Mouse (Mus musculus) testis, postnatal 14 days (tissue): Measurements from ENCODE around the gene Vgll4.

Experiments used
- DNase-seq: peaks from one replicate; pipeline ENCODE4 v3.0.0; 2021; ENCODE audit warnings: low spot score

The Vgll4 gene

DNA sequence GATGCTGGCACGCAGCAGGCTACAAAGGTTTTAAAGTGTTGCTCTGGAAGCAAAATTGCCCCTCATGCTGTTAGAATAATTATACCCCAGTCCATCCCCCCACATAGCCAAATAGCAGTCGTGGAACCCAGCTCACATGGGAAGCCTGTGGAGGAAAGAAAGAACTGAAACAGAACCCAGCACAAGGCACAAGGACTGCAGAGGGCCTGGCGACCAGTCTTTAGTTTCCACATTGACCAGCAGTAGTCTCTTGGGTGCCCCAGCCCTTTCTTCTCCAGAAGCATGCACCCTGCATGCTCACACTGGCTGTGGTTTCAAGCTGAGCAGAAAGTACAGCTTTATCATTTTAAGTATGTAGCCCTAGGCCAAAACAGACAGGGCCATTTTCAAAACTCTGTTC is 127.7 kb downstream of the Vgll4 start:
- no peak for DNase-seq

DNA sequence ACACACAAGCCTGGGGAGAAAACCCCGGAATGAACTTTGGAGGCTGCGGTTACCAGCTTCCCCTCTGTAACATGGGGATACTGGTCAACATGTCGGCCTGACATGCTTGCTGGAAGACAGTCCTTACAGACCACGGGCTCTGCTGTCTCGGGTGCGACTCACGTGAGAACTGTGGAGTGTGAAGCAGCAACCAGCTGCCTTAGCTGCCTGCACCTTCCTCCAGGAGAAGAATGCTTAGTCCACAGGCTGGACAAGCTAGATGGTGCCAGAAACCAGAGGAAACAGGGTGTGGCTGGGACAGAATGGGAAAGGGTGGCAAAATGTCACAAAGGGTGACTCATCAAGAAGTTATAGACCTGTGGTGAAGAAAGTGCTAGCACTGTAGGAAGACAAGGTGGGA is 129.8 kb downstream of the Vgll4 start:
- DNase-seq: no peak

DNA sequence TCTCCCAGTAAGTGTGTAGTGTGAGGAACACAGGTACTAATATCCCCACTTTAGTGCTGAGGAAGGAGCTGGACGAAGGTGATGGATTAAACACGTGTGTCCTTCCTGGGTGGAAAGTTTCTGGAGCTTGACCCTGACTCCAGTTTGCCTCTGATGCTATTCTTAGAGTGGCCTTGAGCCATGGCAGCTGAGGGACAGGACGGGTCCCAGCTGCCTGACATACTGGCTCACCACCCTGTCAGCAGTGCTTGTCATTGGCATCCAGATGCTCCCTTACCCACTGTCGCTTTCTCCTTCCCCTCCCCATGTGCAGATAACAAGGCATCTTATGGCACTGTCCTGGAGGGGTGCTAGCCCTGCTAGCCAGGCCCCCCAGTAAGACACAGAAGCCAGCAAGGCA is 130.9 kb downstream of the Vgll4 start:
- no peak for DNase-seq

DNA sequence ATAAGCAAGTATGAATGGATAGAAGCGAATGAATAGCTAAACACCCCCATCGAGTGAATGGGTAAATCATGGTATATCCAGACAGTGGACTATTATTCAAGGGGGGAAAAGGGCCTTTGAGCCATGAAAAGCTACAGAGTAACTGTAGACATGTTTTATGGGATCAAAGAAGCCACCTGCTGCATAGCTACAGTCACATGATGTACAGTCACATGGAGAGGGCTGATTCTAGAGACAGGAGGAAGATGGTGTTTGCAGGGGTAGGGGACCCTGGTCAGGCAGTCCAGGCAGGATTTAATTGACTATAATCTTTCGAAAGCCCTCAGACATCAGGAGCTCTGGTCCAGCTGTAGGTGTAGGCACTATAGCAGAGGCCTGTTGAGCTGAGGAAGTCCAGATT is 133.4 kb downstream of the Vgll4 start:
- no peak for DNase-seq

DNA sequence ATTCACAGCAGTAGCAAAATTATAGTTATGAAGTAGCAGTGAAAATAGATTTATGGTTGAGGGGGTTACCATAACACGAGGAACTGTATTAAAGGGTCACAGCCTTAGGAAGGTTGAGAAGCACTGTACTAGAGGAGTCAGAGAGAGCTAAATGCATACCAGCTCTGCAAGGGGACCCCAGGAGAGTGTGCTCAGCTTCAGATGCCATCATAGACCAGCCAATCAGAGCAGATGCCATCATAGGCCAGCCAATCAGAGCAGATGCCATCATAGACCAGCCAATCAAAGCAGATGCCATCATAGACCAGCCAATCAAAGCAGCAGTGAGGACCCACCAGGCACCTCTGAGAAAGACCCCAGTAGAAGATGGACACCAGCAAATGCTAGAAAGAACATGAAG is 134.0 kb downstream of the Vgll4 start:
- no peak for DNase-seq

DNA sequence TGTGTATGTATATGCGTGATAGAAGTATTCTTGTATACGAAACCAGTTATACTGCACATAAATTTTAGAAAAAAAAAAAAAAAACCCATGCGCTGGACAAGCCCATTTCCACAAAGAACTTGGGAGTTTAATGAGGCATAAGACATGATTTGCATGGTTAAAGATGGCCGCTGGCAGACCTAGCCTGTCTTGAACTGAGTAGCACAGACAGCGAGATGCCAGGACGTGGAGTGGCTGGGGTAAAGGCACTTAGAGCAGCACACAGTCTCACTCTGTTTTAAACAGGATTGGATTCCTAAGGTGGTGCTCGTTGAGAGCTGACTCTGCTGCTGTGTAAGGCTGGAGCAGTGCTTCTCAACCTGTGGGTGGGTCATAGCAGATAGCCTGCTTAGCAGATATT is 134.4 kb downstream of the Vgll4 start:
- no peak for DNase-seq

DNA sequence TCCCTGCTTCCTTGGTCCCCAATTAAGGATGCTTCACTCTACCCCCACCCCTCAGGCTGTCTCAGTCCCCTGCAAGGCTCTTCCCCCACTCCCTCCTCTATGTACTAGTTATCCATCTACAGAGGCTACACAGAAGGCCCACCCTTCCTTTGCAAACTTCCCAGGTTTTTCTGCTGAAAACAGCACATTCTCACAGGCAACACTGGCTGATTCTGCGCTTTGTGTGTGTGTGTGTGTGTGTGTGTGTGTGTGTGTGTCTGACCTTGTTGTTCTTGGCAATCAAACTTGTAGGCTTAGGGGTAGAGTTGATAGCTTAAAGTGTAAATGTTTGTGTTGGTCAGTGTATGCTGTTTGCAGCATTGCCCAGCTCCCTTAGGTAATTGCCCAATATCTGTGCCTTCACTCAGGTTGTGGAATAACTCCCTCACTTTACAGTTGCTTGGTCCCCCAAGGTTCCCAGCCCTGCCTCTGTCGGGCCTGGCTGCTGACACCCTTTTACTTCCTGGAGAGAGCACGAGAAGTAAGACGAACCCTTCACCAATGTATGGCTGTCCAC is 135.9 kb downstream of the Vgll4 start:
- DNase-seq: no peak

DNA sequence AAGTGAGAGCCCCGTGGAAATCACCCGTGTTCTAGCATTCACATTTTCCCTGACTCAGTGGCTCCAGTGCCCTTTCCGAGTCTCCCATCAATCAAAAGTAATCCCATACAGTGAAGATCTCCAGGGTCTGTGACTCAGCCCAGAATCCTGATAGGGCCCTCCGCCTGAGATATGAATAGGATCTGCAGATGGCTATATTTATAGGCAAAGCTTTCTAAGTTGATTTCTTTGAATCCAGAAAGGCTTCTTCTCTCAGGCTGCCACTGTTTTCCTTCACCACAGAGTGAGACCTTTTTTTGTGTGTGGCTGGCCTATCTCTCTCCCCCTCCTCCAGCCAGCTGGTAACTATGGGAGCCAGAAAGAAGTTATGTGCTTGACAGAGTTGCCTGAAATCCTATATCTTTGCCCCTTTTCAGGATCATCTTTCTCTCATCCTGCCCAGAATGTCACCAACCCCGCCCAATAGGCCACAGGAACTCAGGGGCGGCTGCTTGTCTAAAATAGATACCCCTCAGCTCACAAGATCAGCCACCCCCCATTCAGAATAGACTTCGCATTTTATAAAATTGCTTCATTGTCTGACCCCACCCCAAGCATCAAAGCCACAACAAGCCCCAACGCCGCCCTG is 136.6 kb downstream of the Vgll4 start:
- DNase-seq: no peak

DNA sequence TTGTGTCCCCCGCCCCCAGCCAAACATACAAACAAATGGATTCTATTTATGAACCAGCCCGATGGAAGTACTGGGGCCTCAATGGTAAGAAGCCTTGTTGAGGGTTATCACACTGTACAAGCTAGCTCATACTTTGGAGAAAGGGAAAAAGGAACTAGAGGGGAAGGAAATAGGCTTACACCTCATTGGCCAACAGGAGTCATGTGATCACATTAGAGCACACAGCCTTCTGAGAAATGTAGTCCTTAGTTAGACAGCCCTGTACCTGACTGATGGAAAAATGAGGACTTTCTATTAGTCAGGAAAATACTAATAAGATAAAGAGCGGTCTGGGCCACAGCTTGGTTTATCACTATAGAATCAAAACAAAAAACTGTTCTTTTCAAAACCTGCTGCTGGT is 138.0 kb downstream of the Vgll4 start:
- no peak for DNase-seq

DNA sequence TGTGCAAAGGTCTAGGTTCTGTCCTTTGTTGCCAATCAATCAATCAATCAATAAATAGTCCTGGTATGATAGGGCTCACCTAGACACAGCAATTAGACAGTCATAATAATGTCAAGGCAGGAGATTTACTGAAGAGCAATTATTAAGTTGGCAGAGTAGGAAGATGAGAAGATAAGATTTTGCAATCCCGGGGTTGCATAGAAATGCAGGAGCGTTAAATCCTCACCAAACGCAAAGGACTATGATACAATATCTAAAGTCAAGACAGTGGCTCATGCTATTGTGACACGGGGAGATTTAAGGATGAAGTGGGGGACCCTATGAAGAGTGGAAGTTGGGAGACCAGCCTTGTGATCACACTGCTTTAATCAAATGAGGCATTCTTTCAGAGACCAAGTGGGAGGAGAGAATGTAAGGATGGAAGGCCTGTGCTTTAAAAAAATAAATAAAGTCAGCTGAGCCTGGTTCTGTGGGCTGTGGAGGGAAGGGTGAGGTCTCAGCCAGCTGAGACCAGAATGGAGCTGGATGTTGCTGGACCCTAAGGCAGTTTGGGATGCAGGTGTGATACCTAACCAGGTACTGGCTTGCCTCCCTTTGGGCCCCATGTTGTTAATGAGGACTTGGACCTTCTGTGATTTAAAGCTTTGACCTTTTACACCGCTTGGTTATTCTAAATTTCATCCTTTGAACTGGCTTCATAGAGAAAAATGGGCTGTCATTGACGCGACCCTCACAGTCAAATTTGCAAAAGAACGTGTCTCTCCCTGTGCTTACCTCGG is 139.9 kb downstream of the Vgll4 start:
- no peak for DNase-seq

DNA sequence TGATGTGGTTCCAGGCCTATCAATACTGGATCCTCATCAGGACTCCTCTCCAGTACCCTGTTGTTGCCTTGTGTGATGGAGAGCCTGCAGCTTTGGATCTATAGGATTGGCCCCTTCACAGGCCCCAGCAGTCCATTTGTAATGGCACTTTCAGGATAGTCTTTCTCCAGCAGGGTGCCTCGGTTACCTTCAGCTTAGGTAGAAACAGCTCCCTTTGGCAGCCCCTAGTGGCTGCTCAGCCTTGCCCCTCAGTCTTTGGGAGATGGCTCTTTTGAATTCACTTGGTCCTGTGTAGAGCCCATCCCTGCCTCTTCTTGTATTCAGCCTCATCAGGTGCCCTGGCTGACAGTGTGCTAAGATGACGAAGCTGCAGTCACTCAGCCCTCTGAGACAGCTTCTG is 142.9 kb downstream of the Vgll4 start:
- no peak for DNase-seq

DNA sequence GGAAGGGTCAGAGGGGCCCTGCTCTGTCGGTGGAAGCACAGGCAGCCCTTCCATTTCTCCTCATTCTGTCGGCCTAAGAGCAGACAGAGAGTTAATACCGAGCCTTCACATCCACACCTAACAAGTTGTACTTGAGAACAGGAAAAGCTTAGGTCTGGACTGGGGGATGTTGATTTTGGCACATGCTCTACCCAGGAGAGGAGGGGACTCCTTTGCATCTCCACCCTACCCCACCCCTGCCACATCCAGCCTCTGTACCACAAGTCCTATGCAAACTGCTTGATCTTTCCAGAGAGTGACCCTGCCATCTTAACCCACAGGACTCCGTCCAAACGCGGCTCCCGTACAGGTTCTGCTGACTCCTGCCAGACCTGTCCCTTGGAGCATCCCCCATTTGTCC is 148.1 kb downstream of the Vgll4 start:
- no peak for DNase-seq

DNA sequence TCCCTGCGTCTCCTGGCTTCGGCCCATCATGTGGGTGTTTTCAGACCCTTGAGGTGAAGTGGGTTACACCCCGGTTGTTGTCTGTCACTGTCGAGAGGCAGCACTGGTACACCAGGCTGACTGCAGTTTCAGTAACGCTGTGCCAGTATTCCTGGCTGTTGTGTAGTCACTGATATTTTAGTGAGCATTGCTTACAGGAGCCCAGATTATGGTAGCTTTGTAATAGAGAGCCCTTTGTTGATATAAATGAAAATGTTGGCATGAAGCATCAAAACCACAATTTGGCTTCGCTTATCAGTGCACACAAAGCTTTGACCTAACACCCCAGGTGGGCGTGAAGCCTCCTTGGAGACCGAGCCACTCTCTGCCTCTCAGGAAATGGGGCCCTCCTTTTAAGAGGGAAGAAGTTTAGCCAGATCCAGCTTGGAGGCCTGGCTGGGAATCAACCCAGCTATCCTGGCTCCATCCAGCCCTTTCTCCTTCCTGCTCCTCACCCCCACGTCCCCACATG is 149.8 kb downstream of the Vgll4 start:
- DNase-seq: no peak

DNA sequence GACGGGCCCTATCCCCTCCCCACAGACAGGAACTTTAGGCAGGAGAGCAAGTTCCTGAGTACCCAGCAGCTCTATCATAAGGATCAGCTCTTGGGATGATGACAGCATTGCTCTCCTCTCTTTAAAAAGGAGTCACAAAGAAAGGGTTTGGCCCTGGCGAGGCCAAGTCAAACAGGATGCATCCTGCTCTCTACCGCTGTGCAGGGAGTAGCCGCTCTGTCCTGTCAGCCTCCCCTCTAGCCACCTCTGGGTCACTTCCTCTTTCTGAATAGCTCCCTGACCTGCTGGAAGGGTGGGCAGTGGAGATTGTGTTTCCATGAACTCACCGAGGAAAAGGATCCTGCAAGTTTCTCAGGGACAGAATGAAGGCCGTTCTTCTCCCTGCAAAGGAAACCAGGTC is 151.3 kb downstream of the Vgll4 start:
- no peak for DNase-seq

DNA sequence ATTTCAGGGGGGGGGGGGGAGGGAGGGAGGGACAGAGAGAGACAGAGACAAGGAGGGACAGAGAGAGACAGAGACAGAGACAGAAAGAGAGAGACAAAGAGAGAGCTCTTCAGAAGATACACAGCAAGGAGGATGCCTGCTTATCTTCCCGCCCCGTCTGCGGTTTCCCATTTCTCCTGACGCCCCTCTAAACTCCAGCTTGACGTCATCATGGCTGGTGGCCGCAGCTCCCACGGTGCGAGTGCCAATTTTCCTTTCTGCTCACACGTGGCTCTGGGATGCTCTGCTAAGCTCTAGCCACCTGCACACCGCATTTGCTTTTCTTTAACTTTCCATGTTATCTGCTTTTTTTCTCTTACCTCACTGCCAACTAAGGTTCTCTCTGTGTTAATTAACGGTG is 151.8 kb downstream of the Vgll4 start:
- no peak for DNase-seq

DNA sequence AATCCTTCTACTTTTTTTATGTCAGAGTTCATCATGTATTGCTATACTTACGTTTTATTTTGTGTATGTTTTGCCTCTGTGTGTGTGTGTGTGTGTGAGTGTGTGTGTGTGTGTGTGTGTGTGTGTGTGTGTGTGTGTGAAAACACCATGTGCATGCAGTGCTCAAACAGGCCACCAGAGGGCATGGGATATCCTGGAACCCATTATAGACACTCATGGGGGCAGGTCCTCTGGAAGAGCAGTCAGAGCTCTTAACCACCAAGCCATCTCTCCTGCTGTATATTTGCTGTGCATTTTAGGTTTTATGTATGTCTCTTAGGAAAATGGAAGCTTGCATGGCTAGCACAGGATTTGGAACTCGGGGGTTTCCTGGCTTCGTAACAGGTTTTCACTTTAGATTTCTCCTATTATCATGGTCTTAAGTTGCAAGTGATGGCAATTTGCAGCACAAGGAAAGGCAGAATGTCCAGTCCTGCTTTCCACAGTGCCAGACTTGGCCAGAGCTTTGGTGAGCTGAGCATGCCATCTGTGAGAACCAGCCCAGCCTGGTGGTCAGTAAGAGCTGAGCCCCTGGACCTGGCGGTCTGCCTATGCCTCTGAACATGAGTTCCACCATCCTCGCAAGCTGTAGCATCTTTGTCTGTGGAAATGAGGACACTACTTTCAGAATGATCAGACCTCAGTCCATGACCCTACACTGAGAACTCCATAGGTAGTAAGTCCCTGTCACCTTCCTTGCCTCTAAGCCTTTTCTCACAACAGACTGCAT is 154.7 kb downstream of the Vgll4 start:
- DNase-seq: no peak

DNA sequence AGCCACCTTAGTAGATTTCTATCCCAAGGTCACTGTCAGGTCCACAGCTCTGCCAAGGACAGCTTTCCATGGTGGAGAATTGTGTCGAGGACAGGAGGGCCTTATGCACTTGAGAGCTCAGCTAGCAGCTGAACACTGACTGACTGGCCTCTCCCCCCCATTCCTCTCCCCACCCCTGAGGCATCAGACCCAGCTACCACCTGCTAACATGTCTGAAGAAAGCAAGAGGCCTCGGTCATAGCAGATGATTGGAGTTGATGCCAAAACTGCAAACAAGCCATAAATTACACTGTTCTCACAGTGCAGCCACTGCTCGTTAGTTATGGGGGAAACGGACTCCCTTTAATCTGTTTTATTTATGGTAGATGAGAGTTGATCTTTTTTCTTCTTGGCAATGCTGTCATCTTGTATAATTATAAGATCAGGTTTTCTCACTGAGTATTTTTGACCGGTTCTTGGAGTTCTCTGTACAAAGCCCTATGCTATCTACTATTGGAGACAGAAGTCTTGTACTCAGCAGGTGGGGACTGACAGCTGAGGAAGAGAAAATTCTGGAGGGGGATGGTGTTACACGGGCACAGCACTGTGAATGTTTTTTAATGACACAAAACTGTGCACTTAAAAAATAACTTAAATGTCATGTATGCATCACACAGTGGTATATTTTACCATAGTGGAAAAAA is 155.5 kb downstream of the Vgll4 start:
- DNase-seq: no peak

DNA sequence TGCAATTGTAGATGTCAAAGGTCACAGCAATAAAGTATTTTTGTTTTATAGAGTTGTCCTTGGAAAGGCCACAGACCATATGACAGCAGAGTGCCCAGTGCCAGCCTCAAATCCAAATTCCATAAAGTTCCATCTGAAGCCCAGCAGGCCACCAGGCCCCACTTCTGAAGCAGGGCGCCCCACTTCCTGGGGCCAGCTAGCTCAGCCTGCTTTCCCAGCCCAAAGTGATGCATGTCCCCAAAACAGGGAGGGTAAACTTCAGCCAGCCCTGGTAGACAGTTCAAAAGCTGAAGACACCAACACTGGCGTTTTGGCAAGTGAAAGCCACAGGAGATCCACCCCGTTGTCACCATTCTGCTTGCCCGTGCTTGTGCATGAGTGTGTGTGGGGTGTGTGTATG is 157.0 kb downstream of the Vgll4 start:
- no peak for DNase-seq

DNA sequence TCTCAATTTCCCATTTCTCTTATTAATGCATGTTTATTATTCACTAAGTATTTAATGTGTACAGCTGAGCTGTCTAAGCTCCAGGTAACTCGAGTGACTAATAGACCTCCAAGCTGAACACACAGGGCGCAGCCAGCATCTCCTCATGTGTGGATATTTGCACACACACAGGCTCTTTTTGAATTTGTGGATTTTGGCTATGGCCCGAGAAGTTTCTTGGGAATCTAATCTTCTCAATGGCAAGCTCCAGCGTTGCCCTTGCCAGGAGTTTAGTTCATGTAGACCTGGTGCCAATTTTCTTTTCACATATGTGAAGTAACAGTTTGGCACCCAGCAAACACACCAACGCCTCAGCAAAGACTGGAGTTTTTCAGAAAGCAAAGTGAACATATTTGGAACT is 157.5 kb downstream of the Vgll4 start:
- DNase-seq: no peak
